Mouse (Mus musculus): Measurements from ENCODE around the gene Itpkb. TPM values are rescaled to one million over a fixed set of nuclear protein-coding genes. Genes with fewer than 3 reads are reported as not detected.

The Itpkb gene
- polyA plus RNA-seq, 1 experiment = 28.6 TPM

DNA sequence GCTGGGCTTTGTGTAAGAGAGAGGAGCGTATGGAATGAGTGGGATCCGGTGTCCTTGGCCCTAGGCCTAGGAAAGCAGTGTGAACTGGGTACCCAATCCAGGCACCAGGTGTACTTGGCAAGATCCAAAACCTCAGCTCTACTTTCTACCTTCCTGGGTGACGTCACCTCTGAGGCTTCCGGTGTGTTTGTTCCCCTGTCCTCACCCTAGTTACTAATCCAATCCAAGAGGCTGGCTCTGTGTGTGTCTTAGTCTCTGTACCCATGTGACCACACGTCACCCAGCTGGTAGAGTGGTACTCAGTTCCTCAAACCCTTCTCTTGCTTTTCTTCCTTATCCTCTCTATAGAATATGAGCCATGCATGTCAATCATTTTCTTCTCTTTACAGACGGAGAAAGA is 71.4 kb downstream of the Itpkb start:
- no peak overlapping the region for H3K4me3 ChIP-seq (ENCODE audit: insufficient read depth, low read length)
- peaks cover 60% of the 10 kb centered on the region for H3K4me1 ChIP-seq (ENCODE audit: control insufficient read depth, insufficient read depth, low read length)
- peak overlapping the region; percentile 97 for H3K27ac ChIP-seq (ENCODE audit: insufficient read depth, low read depth, low read length)
- no peak for TF ChIP-seq POLR2A (IDR thresholded peaks at IDR 0.05; ENCODE audit: borderline replicate concordance, low read depth, low read length)
- no peak for TF ChIP-seq CTCF (IDR thresholded peaks at IDR 0.05; ENCODE audit: low read depth, low read length)

GRCm38 (mm10) chr1:180402481-180403081 is 72.3 kb downstream of the Itpkb start:
- no peak overlapping the region for H3K4me3 ChIP-seq (ENCODE audit: insufficient read depth, low read length)
- H3K4me1 ChIP-seq (ENCODE audit: control insufficient read depth, insufficient read depth, low read length) = peaks cover 67% of the 10 kb centered on the region
- TF ChIP-seq POLR2A (IDR thresholded peaks at IDR 0.05; ENCODE audit: borderline replicate concordance, low read depth, low read length) (no peak), CTCF (IDR thresholded peaks at IDR 0.05; ENCODE audit: low read depth, low read length) (no peak)
- peak overlapping the region; percentile 97 for H3K27ac ChIP-seq (ENCODE audit: insufficient read depth, low read depth, low read length)

DNA sequence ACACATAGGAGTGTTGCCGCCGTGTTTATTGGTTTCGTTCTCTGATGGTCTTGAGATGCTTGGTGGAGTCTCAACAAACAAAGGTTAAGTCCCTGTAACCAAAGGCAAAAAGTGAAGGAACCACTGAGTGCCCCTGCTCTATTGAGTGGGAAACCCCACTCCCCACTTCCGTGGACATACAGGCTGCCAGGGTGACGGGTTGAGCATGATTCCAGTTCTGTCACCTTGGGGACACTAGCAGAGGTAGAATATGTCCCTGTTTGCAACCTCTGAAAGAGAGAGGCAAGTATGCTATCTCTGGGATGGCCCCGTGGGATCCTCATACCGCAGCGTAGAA is 73.0 kb downstream of the Itpkb start:
- Histone ChIP-seq H3K4me3 (ENCODE audit: insufficient read depth, low read length) (peak overlapping the region; percentile 46), H3K27ac (ENCODE audit: insufficient read depth, low read depth, low read length) (peak overlapping the region; percentile 97), H3K4me1 (ENCODE audit: control insufficient read depth, insufficient read depth, low read length) (peaks cover 75% of the 10 kb centered on the region)
- TF ChIP-seq POLR2A (IDR thresholded peaks at IDR 0.05; ENCODE audit: borderline replicate concordance, low read depth, low read length) = no peak
- no peak for TF ChIP-seq CTCF (IDR thresholded peaks at IDR 0.05; ENCODE audit: low read depth, low read length)

DNA sequence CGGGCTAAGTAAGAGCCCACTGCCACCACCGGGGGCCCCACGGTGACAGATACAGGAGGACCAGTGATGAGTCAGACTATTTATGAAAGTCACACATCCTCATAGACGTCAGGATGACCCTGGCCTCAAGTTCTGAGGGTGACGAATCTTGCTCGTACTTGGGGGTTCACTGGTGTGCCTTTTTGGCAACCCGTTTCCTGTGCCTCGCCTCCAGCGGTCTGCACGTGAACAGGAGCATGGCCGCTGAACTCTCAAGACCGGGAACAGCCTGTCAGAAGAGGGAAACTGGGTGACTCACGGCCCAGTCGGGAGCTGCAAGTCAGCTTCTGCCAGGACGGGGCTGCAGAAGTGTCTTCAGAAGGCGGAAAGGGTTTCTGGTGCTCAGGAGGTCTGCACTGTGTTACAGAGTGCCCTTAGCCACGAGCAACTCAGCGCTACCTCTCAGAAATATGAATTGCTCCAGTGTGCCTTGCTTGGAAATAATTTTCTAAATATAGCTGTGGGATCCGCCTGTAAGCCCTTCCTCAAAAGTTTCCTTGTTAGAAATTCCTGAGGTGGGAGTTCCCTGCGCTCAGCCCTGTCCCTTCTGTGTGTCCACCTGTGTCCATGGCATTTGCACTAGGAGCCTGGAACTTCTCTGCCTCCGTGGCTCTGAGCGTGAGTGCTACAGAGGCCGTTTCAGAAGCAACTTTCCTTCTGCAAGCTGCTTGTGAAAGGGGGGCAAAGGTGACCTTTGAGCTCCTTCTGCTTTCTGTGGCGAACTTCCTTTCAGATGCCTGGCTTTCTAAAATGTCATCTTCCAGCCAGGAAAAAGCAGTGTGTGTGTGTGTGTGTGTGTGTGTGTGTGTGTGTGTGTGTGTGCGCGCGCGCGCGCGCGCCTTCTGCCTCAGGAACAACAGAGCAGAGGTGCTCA is 73.7 kb downstream of the Itpkb start:
- no peak for TF ChIP-seq CTCF (IDR thresholded peaks at IDR 0.05; ENCODE audit: low read depth, low read length)
- TF ChIP-seq POLR2A (IDR thresholded peaks at IDR 0.05; ENCODE audit: borderline replicate concordance, low read depth, low read length) = no peak
- Histone ChIP-seq H3K4me1 (ENCODE audit: control insufficient read depth, insufficient read depth, low read length) (peaks cover 80% of the 10 kb centered on the region), H3K4me3 (ENCODE audit: insufficient read depth, low read length) (peak overlapping the region; percentile 46), H3K27ac (ENCODE audit: insufficient read depth, low read depth, low read length) (peak overlapping the region; percentile 97)

GRCm38 (mm10) chr1:180404706-180405105 is 74.4 kb downstream of the Itpkb start:
- H3K4me3 ChIP-seq (ENCODE audit: insufficient read depth, low read length) = peak overlapping the region; percentile 46
- no peak for TF ChIP-seq POLR2A (IDR thresholded peaks at IDR 0.05; ENCODE audit: borderline replicate concordance, low read depth, low read length)
- TF ChIP-seq CTCF (IDR thresholded peaks at IDR 0.05; ENCODE audit: low read depth, low read length) = no peak
- H3K4me1 ChIP-seq (ENCODE audit: control insufficient read depth, insufficient read depth, low read length) = peaks cover 87% of the 10 kb centered on the region
- H3K27ac ChIP-seq (ENCODE audit: insufficient read depth, low read depth, low read length) = peak overlapping the region; percentile 97

- TF ChIP-seq CTCF (IDR thresholded peaks at IDR 0.05; ENCODE audit: low read depth, low read length) = no peak
- TF ChIP-seq POLR2A (IDR thresholded peaks at IDR 0.05; ENCODE audit: borderline replicate concordance, low read depth, low read length) = no peak
- Histone ChIP-seq H3K4me1 (ENCODE audit: control insufficient read depth, insufficient read depth, low read length) (peaks cover 87% of the 10 kb centered on the region), H3K27ac (ENCODE audit: insufficient read depth, low read depth, low read length) (peak overlapping the region; percentile 97), H3K4me3 (ENCODE audit: insufficient read depth, low read length) (no peak overlapping the region)
These were observed 75.5 kb downstream of the Itpkb start for GRCm38 (mm10) chr1:180405576-180406335.

- Histone ChIP-seq H3K4me1 (ENCODE audit: control insufficient read depth, insufficient read depth, low read length) (peaks cover 87% of the 10 kb centered on the region), H3K4me3 (ENCODE audit: insufficient read depth, low read length) (no peak overlapping the region), H3K27ac (ENCODE audit: insufficient read depth, low read depth, low read length) (peak overlapping the region; percentile 54)
- TF ChIP-seq POLR2A (IDR thresholded peaks at IDR 0.05; ENCODE audit: borderline replicate concordance, low read depth, low read length) = no peak
- TF ChIP-seq CTCF (IDR thresholded peaks at IDR 0.05; ENCODE audit: low read depth, low read length) = no peak
These were observed 76.2 kb downstream of the Itpkb start for GRCm38 (mm10) chr1:180406336-180407035.

- Histone ChIP-seq H3K27ac (ENCODE audit: insufficient read depth, low read depth, low read length) (no peak overlapping the region), H3K4me1 (ENCODE audit: control insufficient read depth, insufficient read depth, low read length) (peaks cover 81% of the 10 kb centered on the region), H3K4me3 (ENCODE audit: insufficient read depth, low read length) (no peak overlapping the region)
- TF ChIP-seq POLR2A (IDR thresholded peaks at IDR 0.05; ENCODE audit: borderline replicate concordance, low read depth, low read length) (no peak), CTCF (IDR thresholded peaks at IDR 0.05; ENCODE audit: low read depth, low read length) (peak; percentile 97)
These were observed 76.9 kb downstream of the Itpkb start for GRCm38 (mm10) chr1:180407171-180407671.
